ENCODE assay signal across 17 mouse cellular contexts in genomic region chr4:57733445-57733844, GRCm38 (mm10). TPM values are rescaled to one million over a fixed set of nuclear protein-coding genes. Genes with fewer than 3 reads are reported as not detected.
DNase-seq lines count a peak whose midpoint lies in the region; ATAC-seq and TF ChIP-seq lines count a peak whose summit lies in the region.
"Had no signal": no experiment of that assay in that cellular context is flagged by ENCODE, and none has a peak within 500 bp of the region (broad histone marks: within the 10 kb centered on the region; RNA-seq: fewer than 3 reads in every experiment).

No protein-coding gene starts in this region.

- H3K4me1 ChIP-seq in heart, embryonic 10.5 days: peaks cover 10% of the 10 kb centered on the region
- no peaks in the 10 kb centered on the region for H3K4me1 ChIP-seq in midbrain, embryonic 13.5 days (replicated peaks)
- H3K4me1 ChIP-seq: embryonic facial prominence, embryonic 15.5 days; neural tube, embryonic 13.5 days had no signal

- no peak overlapping the region for H3K4me3 ChIP-seq in heart, embryonic 10.5 days
- no peak overlapping the region for H3K4me3 ChIP-seq in layer of hippocampus, adult 2 months
- H3K4me3 ChIP-seq in midbrain, embryonic 13.5 days (replicated peaks): no peak overlapping the region
- H3K4me3 ChIP-seq: embryonic facial prominence, embryonic 15.5 days; limb, embryonic 15.5 days; neural tube, embryonic 13.5 days had no signal

- no peaks in the 10 kb centered on the region for H3K9me3 ChIP-seq in heart, embryonic 10.5 days
- no peaks in the 10 kb centered on the region for H3K9me3 ChIP-seq in midbrain, embryonic 13.5 days
- H3K9me3 ChIP-seq: embryonic facial prominence, embryonic 15.5 days; limb, embryonic 15.5 days; neural tube, embryonic 13.5 days had no signal

- intact Hi-C loops in left cerebral cortex, postnatal 14 days (cut with DNase I): no loop called here

- no peaks in the 10 kb centered on the region for H3K27me3 ChIP-seq in heart, embryonic 10.5 days (ENCODE audit: insufficient read depth, poor library complexity, severe bottlenecking)
- no peaks in the 10 kb centered on the region for H3K27me3 ChIP-seq in midbrain, embryonic 13.5 days
- H3K27me3 ChIP-seq: embryonic facial prominence, embryonic 15.5 days; limb, embryonic 15.5 days; neural tube, embryonic 13.5 days had no signal

- TF ChIP-seq CTCF in layer of hippocampus, adult 2 months (conservative IDR thresholded peaks at IDR 0.05): no peak

- peak; percentile 93 for DNase-seq in heart, adult 11 months
- DNase-seq in heart, embryonic 10.5 days (ENCODE audit: low spot score): no peak
- DNase-seq in left cerebral cortex, postnatal 14 days (ENCODE audit: low spot score in 2 of 2): peak; percentile 47 to 52
- no peak for DNase-seq in left cerebral cortex, adult 11 months (ENCODE audit: low spot score)
- peak; percentile 71 for DNase-seq in adrenal gland, postnatal 14 days
- peak; percentile 51 to 71 for DNase-seq in layer of hippocampus, adult 2 months (ENCODE audit: low spot score in 2 of 2)
- DNase-seq: cerebellum, postnatal 25 days; gastrocnemius, postnatal 36 days; kidney, adult 8-10 months; lung, postnatal 10 days; midbrain, embryonic 14.5 days had no signal

- peaks cover 31% of the 10 kb centered on the region for H3K36me3 ChIP-seq in heart, embryonic 10.5 days
- H3K36me3 ChIP-seq in midbrain, embryonic 13.5 days: no peaks in the 10 kb centered on the region
- H3K36me3 ChIP-seq: embryonic facial prominence, embryonic 15.5 days; limb, embryonic 15.5 days; neural tube, embryonic 13.5 days had no signal

- ATAC-seq in midbrain, embryonic 13.5 days: no peak
- no peak for ATAC-seq in inflammation-experienced regulatory T-cells, adult 6 months
- ATAC-seq: forebrain, embryonic 16.5 days had no signal

- no peak overlapping the region for H3K27ac ChIP-seq in heart, embryonic 10.5 days
- peak overlapping the region; percentile 82 for H3K27ac ChIP-seq in layer of hippocampus, adult 2 months
- H3K27ac ChIP-seq in midbrain, embryonic 13.5 days: no peak overlapping the region
- H3K27ac ChIP-seq: embryonic facial prominence, embryonic 15.5 days; limb, embryonic 15.5 days; neural tube, embryonic 13.5 days had no signal

- 56% methylated on average over 3 of the region's 3 CpGs for WGBS in heart, embryonic 10.5 days
- 69% methylated on average over 3 of the region's 3 CpGs for WGBS in midbrain, embryonic 13.5 days

- H3K4me2 ChIP-seq in midbrain, embryonic 13.5 days (replicated peaks): no peak overlapping the region
- H3K4me2 ChIP-seq: embryonic facial prominence, embryonic 15.5 days; limb, embryonic 15.5 days; neural tube, embryonic 13.5 days had no signal

- no peak overlapping the region for H3K9ac ChIP-seq in midbrain, embryonic 13.5 days (replicated peaks)
- H3K9ac ChIP-seq: embryonic facial prominence, embryonic 15.5 days; limb, embryonic 15.5 days; neural tube, embryonic 13.5 days had no signal

RNA-seq across cellular contexts. Expression of gene Akap2, which starts 16.0 kb away (rescaled TPM):
- 30.1 and 39.6 TPM in 2 replicates for polyA plus RNA-seq in heart, embryonic 10.5 days (2016; fragmentation: Nextera tagmentation; extraction: Ambion mirVana)
- 10 to 100 TPM; 34.4 to 39.5 TPM for total RNA-seq in left cerebral cortex, postnatal 14 days (2021)
- total RNA-seq in adrenal gland, postnatal 14 days (2021): 129 and 137 TPM in 2 replicates
- 10 to 100 TPM; 46.8 to 52.0 TPM for total RNA-seq in layer of hippocampus, adult 2 months (2021)
- 12.1 and 12.3 TPM in 2 replicates for polyA plus RNA-seq in midbrain, embryonic 13.5 days (2015; fragmentation: Nextera tagmentation; extraction: Ambion mirVana)
- polyA plus RNA-seq in inflammation-experienced regulatory T-cells, adult 6 months (2017; shearing (Covaris generic)): 1 to 10 TPM; 2.3 to 3.9 (median 2.9) TPM

Comparison
In these comparisons a context has a peak if more than half of its experiments do, and no peak if none do; other contexts are left out.
1. DNase-seq: peak in heart, adult 11 months (single experiment), left cerebral cortex, postnatal 14 days (2 of 2), adrenal gland, postnatal 14 days (single experiment) and layer of hippocampus, adult 2 months (2 of 2); none in heart, embryonic 10.5 days (single experiment) and left cerebral cortex, adult 11 months (single experiment).